Mouse (Mus musculus): ENCODE data around the gene Evx2.

The Evx2 gene

GRCm38 (mm10) chr2:74695813-74696430 is 36.6 kb upstream of the Evx2 start:
- no peak for DNase-seq (ENCODE audit: low spot score)

DNA sequence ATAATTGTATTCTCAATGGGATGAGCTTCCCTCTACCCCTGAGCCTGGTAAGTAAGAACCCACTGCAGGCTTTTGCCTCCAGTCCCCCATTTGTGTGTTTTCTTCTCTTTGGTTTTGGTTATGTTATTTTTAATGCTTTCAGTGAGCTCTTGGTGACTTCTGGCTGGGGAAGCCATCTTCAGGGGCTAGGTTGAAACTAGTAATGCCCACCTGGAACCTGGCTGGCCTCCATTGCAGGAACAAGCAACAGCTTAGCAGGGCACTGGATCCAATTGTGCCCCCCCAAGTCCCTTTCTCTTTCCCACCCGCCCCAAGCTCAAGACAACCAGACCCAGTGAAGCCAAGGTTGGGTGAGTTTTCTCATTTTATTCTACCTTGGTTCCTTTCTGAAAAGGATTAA is 36.0 kb upstream of the Evx2 start:
- DNase-seq (ENCODE audit: low spot score) = no peak

GRCm38 (mm10) chr2:74694066-74694465 is 34.7 kb upstream of the Evx2 start:
- DNase-seq (ENCODE audit: low spot score) = peak; percentile 85

DNA sequence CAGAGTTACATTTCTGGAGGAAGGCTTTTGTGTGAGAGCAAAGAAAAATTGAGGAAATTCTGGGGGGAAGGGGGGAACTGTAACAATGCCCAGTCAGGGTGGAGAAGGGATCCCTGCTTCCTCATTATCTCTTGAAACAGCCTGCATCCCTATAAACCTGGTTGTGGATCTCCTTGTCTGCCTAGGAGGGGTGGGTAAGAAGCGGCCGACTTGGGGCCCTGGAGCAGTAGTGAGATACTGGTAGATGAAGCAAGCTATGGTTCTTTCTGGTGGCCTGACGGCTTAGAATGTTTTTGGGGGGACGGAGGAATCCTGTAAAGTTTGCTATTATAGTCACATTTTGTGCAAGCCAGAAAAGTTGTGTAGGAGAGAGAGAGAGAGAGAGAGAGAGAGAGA is 34.1 kb upstream of the Evx2 start:
- no peak for DNase-seq (ENCODE audit: low spot score)

DNA sequence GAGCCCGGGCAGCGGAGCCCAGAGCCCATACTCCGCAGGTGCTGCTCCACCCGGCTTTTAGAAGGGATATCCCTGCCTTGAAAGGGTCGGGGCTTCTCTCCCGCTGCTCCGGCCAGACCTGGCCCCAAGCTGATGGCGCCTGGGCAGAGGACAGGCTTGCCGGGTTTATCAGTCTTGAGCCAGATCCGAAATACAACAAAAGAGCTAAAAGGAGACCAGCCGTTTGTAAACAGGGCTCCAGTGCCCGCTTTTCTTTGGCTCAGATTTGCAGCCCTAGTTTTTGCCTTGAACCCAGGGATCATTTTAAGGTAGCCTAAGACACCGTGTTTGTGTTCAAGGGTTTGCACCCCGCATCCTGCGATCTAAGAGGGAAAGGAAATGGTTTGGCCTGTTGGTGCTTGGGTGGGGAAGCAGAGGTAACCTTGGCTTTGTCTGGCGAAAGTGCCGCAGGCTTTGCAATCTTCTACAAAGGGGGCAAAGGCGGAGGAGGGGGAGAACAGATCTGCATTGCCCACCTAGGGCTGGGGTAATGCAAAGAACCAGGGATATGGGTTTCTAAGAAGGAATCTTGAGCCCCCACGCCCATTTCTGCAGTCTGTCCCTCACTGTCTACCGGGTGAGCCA is 33.6 kb upstream of the Evx2 start:
- DNase-seq (ENCODE audit: low spot score) = no peak

DNA sequence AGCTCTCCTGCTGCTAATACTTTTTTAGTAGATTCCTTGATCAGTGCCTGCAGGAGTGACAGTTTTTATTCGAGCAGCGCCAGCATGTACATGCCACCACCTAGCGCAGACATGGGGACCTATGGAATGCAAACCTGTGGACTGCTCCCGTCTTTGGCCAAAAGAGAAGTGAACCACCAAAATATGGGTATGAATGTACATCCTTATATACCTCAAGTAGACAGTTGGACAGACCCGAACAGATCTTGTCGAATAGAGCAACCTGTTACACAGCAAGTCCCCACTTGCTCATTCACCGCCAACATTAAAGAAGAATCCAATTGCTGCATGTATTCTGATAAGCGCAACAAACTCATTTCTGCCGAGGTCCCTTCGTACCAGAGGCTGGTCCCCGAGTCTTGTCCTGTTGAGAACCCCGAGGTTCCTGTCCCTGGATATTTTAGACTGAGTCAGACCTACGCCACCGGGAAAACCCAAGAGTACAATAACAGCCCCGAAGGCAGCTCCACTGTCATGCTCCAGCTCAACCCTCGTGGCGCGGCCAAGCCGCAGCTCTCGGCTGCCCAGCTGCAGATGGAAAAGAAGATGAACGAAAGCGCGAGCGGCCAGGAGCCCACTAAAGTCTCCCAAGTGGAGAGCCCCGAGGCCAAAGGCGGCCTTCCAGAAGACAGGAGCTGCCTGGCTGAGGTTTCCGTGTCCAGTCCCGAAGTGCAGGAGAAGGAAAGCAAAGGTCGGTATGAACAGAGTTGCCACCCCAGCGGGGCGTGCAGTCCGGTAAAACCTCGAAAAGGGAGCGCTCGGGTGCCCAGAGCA is 32.8 kb upstream of the Evx2 start:
- no peak for DNase-seq (ENCODE audit: low spot score)

DNA sequence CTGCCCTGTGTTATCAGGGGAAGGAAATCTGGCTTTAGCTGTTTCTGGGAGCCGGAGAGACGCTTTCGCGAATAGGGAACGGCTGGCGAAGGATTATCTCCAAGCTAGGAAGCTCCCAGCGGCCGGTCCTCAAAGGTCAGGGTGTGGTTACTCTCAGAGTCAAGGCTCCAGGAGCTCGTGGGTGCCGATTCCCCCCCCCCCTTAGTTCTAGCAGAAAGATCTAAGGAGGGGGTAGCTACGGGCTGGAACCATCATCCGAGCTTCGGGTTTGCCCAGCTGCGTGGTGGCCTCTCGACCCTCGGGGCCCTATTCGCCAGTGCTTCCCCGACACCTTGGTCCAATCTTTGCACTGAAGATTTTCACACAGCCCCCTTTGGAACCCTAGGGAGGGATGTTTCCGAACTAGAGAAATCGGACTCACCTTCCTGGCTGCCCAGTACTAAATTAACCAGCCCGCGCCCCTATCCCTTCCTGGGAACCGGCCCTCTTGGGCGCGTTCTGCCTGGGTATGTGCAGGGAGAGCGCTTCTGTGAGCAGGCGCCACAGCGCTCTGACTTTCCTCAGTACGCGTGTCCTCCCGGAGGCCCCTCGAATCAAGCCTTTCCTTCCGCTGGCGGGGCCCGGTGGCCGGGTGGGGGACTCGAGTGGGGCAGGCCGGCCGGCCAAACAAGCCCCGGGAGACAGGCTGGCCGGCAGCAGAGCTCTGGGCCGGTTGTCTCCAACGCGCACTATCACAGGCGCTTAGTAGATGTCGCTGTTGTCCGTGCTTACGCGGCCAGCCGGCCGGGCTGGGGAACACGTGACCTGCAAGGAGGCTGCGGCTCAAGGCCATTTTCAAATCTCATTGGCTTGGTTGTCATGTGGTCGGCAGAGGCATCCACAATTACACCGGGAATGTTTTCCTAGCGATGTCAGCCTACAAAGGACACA is 31.9 kb upstream of the Evx2 start, which contains the start of gene Hoxd10:
Gene Hoxd10 (plus strand): TSS at position 903 of the 930 bp plus-strand sequence.
- DNase-seq (ENCODE audit: low spot score) = peak; percentile 90

DNA sequence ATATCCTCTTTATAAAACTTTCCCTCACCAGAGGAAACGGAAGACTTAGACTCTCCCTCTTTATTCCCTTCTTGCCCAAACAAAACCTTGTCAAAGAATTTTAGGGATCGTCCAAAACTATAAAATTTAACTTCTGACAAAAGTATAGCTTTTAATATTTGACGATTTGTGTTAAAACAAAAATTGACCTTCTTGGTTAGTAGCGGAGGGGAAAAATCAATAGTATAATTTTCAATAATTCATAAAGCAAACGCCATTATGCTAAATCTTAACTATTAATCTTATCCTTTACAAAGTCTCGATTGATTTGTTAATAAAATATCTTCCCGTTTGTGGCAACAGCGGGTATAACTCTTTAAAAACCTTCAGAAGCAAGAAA is 31.0 kb upstream of the Evx2 start:
- DNase-seq (ENCODE audit: low spot score) = no peak

GRCm38 (mm10) chr2:74689574-74690337 is 30.4 kb upstream of the Evx2 start:
- no peak for DNase-seq (ENCODE audit: low spot score)

DNA sequence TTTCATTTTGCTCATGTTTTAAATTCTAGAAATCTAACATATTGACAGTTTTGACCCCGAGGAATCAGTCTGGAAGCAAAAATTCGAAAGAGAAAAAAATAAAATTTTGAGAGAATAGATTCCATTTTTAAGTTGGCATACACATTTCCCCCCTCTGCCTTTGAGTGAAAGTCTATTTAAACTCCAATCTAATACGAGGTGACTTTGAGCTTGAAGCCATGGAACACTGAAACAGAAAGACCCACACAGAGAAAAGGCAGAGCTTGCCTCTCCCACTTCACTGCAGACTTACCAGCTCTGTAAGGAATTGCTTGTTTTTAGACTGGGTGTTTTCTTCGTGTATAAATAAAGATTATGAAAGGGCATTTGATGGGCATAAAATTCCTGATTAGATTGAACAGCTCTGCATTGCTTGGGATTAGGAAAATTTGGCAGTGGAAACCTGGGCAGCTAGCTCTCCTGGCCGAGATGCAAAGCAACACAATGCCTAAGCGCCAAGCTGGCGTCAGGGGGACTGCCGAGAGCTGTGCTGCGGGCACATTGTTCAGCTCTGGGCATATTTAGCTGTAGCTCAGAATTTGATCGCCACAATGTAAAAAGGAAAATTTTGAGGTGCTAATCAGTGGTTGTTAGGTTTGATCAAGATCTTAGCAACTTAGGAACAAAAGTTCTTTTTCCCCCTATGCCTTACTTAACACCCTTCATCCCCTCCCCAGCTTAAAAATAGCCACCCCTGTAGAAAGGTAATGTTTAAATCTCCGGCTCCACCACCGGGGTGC is 29.6 kb upstream of the Evx2 start:
- DNase-seq (ENCODE audit: low spot score) = no peak

DNA sequence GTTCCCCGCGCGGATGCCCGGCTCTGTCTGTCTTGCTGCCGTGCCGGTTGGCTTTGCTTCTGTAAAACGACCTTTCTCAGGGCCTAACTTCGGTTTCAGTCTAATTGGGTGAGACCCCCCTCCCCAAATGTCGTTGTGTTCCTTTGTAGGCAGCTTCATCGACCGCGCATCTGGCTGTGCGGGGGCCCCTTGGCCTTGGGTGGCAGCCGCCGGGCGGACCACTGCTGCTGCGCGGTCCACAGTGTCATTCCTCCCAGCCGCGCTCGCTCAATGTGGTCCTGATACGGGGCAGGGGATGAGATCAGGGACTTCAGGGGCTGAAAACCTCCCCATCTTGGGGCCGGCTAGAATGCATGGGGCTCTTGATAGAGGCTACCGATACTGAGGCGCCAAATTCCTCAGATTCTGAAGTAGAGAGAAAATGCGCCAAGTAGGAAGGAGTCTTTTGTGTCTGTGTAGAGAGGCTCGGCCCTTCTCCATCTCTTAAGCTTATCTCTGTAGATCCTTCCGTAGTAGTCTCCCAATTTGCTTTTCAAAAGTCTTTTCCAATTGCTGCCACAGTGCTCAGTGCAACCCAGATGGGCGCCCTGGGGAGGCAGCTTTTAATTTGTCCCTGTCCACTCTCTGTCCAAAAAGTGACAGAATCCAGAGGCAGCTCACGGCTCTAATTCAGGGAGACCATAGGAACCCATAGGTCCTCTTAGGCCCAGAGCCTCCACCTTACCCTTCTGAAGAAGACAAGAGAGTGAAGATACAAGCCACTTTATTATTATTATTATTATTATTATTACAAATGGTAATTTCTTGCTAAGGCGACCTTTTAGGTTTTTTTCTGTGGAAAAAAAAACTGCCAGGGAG is 28.6 kb upstream of the Evx2 start:
- no peak for DNase-seq (ENCODE audit: low spot score)

DNA sequence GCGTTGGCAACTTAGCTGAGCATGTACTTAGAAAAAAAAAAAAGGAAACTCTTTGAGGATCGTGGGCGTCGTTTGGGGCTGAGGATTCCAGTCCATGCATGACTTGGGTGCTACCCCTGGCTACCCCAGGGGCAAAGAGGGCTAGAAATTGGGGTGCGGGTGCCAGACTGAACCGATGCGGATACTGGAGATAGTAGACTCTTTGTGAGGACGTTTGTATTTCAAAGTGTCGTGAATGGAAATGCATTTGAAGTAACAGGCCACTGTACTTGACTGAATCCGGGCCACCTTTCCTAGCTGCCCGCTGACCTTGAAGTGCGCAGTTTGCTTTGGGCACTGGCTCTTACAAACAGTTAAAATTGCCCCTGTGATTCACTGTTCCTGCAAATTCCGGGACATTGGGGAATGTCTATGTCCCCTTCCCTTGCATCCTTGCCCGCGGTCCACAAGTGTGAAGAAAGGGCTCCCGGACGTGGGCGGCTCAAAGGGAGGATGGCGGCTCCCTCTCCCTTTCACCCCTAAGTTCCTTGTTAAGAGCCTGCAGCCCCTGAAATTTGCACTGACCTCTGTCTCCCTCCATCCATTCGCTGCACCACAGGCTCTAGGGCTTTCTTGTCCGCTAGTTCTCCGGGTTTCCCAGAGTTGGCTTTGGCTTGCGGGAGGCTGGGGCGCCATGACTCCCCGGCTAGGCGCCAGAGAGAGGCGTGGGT is 27.8 kb upstream of the Evx2 start:
- DNase-seq (ENCODE audit: low spot score) = no peak

DNA sequence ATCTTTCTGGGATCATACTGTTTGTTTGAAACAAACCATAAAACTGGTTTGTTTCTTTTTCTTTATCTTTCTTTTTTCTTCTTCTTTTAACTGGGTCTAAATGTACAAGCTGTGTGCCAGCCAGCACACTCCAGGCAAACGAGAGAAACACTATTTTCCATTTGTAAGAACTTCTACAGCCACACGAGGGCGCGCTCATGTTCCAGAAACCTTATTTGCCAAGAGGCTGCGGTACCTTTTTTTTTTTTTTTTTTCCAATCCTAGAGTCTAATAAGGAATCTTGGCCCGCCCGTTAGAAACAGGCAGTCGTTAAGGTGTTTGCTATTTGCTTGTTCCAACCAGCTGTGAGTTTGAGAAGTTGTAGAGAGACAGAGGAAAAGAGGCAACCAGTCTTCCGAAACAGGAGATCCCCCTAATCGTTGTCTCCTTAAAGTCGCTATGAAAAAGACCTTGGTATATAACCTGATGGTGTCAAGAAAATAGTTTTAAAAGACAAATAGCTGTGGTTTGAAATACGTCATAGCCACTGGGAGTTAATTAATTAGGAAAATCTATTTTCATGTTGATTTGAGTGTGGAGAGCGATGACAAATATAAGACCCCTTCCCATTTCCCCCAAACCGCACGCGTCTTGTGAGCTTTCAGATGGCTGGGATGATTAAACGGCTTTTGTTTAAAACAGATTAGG is 27.1 kb upstream of the Evx2 start:
- DNase-seq (ENCODE audit: low spot score) = peak; percentile 93

GRCm38 (mm10) chr2:74685059-74685603 is 25.8 kb upstream of the Evx2 start:
- DNase-seq (ENCODE audit: low spot score) = no peak

- DNase-seq (ENCODE audit: low spot score) = no peak
Observed at GRCm38 (mm10) chr2:74684106-74684505, 24.7 kb upstream of the Evx2 start.

- no peak for DNase-seq (ENCODE audit: low spot score)
Observed at GRCm38 (mm10) chr2:74683471-74683951, 24.2 kb upstream of the Evx2 start.

GRCm38 (mm10) chr2:74682796-74683195 is 23.4 kb upstream of the Evx2 start:
- no peak for DNase-seq (ENCODE audit: low spot score)

All from embryo, embryonic 10.5 days (tissue).